Mouse (Mus musculus) forebrain, embryonic 11.5 days (tissue): ENCODE results near the gene Mum1l1. TPM values are rescaled to one million over a fixed set of nuclear protein-coding genes. Genes with fewer than 3 reads are reported as not detected.

Source experiments
- ATAC-seq: fragments of 200-750 bp; cut with Nextera tagmentation; replicated peaks from 2 replicates; pipeline ENCODE4 v1.8.0; 2017; ENCODE audit warnings: moderate TSS enrichment; ENCODE audit not compliant: low FRiP score
- DNase-seq: peaks from one replicate; pipeline ENCODE4 v3.0.0-alpha.2; 2017; ENCODE audit warnings: low spot score
- H3K27ac ChIP-seq: fragments of 300-500 bp; sonication (generic); 2 replicates; pipeline ENCODE4 v1.5.1; 2014; ENCODE audit warnings: low read depth, low read length
- H3K27me3 ChIP-seq: fragments of 300-500 bp; sonication (generic); 2 replicates; pipeline ENCODE4 v1.6.1; 2014; ENCODE audit warnings: mild to moderate bottlenecking, low read length, mixed read lengths; ENCODE audit not compliant: control insufficient read depth, insufficient read depth
- H3K36me3 ChIP-seq: fragments of 300-500 bp; sonication (generic); 2 replicates; pipeline ENCODE4 v1.6.1; 2014; ENCODE audit warnings: mild to moderate bottlenecking, low read length, moderate library complexity, mixed read lengths; ENCODE audit not compliant: control insufficient read depth, insufficient read depth
- H3K4me1 ChIP-seq: fragments of 300-500 bp; sonication (generic); replicated peaks from 2 replicates; pipeline ENCODE4 v1.6.1; 2014; ENCODE audit warnings: low read length, mixed read lengths; ENCODE audit not compliant: control insufficient read depth, insufficient read depth
- H3K4me2 ChIP-seq: fragments of 300-500 bp; sonication (generic); 2 replicates; pipeline ENCODE4 v1.6.1; 2014; ENCODE audit warnings: low read depth, mild to moderate bottlenecking, low read length, moderate library complexity, mixed read lengths; ENCODE audit not compliant: severe bottlenecking
- H3K4me3 ChIP-seq: fragments of 300-500 bp; sonication (generic); 2 replicates; pipeline ENCODE4 v1.5.1; 2014; ENCODE audit warnings: low read depth, low read length
- H3K9ac ChIP-seq: fragments of 300-500 bp; sonication (generic); 2 replicates; pipeline ENCODE4 v1.6.1; 2014; ENCODE audit warnings: low read length
- H3K9me3 ChIP-seq: fragments of 300-500 bp; sonication (generic); 2 replicates; pipeline ENCODE4 v1.6.1; 2016; ENCODE audit warnings: low read length, mixed read lengths; ENCODE audit not compliant: control insufficient read depth
- WGBS: fragments of 180-500 bp; shearing (Covaris S2); extraction: QIAGEN DNeasy Blood & Tissue Kit; methylation state at CpG from one replicate; pipeline ENCODE4 v1.1.7; 2014; 5-methylcytosine and 5-hydroxymethylcytosine counted together
- polyA plus RNA-seq: library from polyadenylated mRNA; unstranded; fragments of >200 nt; fragmentation: Nextera tagmentation; extraction: Ambion mirVana; gene quantifications from 2 replicates; pipeline ENCODE4 v1.2.1, GENCODE M21; 2014

Gene Mum1l1
- polyA plus RNA-seq, 1 experiment from 2014 or later, result 21.7 TPM

GRCm38 (mm10) chrX:139217776-139218175, 7.9 kb downstream of the Mum1l1 start:
- H3K27ac ChIP-seq, result no peak overlapping the region
- WGBS, result 54% methylated on average over 10 of the region's 10 CpGs

GRCm38 (mm10) chrX:139219017-139219416, 9.2 kb downstream of the Mum1l1 start:
- no peak overlapping the region for H3K27ac ChIP-seq
- no peaks in the 10 kb centered on the region for H3K4me1 ChIP-seq
- H3K9ac ChIP-seq, result no peak overlapping the region
- DNase-seq, result peak; percentile 52
- H3K36me3 ChIP-seq, result no peaks in the 10 kb centered on the region
- no peaks in the 10 kb centered on the region for H3K27me3 ChIP-seq
- H3K9me3 ChIP-seq, result no peaks in the 10 kb centered on the region
- no peak overlapping the region for H3K4me2 ChIP-seq
- no peak overlapping the region for H3K4me3 ChIP-seq
- 38% methylated on average over 2 of the region's 2 CpGs for WGBS
- no peak; the same call in 1 of the 2 replicates for ATAC-seq

More at GRCm38 (mm10) chrX:139217776-139218175, 7.9 kb downstream of the Mum1l1 start:
- Histone ChIP-seq H3K9me3 (no peaks in the 10 kb centered on the region), H3K27me3 (no peaks in the 10 kb centered on the region), H3K4me2 (peak overlapping the region; percentile 48), H3K9ac (peak overlapping the region; percentile 35; the same call in 1 of the 2 replicates), H3K4me1 (no peaks in the 10 kb centered on the region), H3K4me3 (peak overlapping the region; percentile 31; the same call in 1 of the 2 replicates), H3K36me3 (no peaks in the 10 kb centered on the region)
- ATAC-seq, result no peak
- DNase-seq, result no peak

- DNase-seq (no peak), ATAC-seq (no peak)
- Histone ChIP-seq H3K9ac (no peak overlapping the region), H3K36me3 (no peaks in the 10 kb centered on the region), H3K4me3 (no peak overlapping the region), H3K4me2 (no peak overlapping the region), H3K27me3 (no peaks in the 10 kb centered on the region), H3K4me1 (no peaks in the 10 kb centered on the region), H3K9me3 (no peaks in the 10 kb centered on the region), H3K27ac (no peak overlapping the region)
- WGBS, result 81% methylated on average over 4 of the region's 4 CpGs
These were observed 11.0 kb downstream of the Mum1l1 start for GRCm38 (mm10) chrX:139220830-139221229.

GRCm38 (mm10) chrX:139221893-139222292, 12.1 kb downstream of the Mum1l1 start:
- H3K27ac ChIP-seq, result no peak overlapping the region

DNA sequence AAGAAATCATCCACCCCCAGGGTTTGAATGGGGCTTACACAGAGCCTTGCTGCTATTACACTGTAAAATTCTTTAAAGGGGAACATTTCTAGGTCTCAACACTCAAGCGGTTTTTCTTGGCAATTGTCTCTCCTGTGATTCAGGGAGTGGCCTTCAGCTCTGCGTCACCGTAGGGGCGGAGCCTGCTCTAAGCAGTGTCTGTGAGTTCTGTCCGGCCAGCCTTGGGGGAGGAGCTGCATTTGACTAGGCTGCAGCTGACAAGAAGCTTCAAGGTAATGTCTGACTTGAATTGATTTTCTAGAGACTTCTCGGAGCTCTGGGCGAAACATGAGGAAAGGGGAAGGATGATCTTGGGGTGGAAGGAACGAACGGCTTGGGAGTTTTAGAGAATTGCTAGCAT, 21.3 kb downstream of the Mum1l1 start:
- Histone ChIP-seq H3K4me2 (no peak overlapping the region), H3K9me3 (no peaks in the 10 kb centered on the region), H3K9ac (no peak overlapping the region), H3K36me3 (no peaks in the 10 kb centered on the region), H3K4me3 (no peak overlapping the region), H3K4me1 (no peaks in the 10 kb centered on the region), H3K27me3 (no peaks in the 10 kb centered on the region), H3K27ac (no peak overlapping the region)
- DNase-seq (peak; percentile 68), ATAC-seq (peak; percentile 93)
- 34% methylated on average over 9 of the region's 9 CpGs for WGBS

More at GRCm38 (mm10) chrX:139221893-139222292, 12.1 kb downstream of the Mum1l1 start:
- WGBS, result 85% methylated on average over 3 of the region's 3 CpGs
- H3K36me3 ChIP-seq, result no peaks in the 10 kb centered on the region
- no peak for DNase-seq
- no peaks in the 10 kb centered on the region for H3K9me3 ChIP-seq
- no peaks in the 10 kb centered on the region for H3K4me1 ChIP-seq
- H3K27me3 ChIP-seq, result no peaks in the 10 kb centered on the region
- no peak for ATAC-seq
- no peak overlapping the region for H3K4me3 ChIP-seq
- H3K4me2 ChIP-seq, result no peak overlapping the region
- H3K9ac ChIP-seq, result no peak overlapping the region

- Histone ChIP-seq H3K9me3 (no peaks in the 10 kb centered on the region), H3K27me3 (no peaks in the 10 kb centered on the region), H3K4me3 (no peak overlapping the region), H3K27ac (no peak overlapping the region), H3K4me1 (no peaks in the 10 kb centered on the region), H3K9ac (no peak overlapping the region), H3K36me3 (no peaks in the 10 kb centered on the region), H3K4me2 (no peak overlapping the region)
- DNase-seq (no peak), ATAC-seq (no peak)
- WGBS, result 76% methylated on average over 3 of the region's 3 CpGs
These were observed 37.5 kb downstream of the Mum1l1 start for GRCm38 (mm10) chrX:139247294-139247693.

DNA sequence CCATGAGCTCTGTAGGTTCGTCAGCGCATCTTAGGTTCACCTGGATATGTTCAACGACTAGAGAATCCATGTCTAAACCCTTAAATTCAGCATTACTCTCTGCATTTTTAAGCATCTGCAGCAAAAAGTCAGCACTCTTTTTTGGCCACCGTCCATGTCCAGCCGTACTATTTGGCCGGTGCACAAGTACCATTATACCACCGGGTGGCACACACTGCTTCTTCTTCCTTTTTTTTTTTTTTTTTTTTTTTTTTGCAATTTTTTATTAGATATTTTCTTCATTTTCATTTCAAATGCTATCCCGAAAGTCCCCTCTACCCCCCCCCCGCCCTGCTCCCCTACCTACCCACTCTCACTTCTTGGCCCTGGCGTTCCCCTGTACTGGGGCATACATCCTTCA, 47.2 kb downstream of the Mum1l1 start:
- 89% methylated on average over 10 of the region's 10 CpGs for WGBS
- Histone ChIP-seq H3K27ac (no peak overlapping the region), H3K9me3 (no peaks in the 10 kb centered on the region), H3K4me2 (no peak overlapping the region), H3K4me1 (no peaks in the 10 kb centered on the region), H3K36me3 (no peaks in the 10 kb centered on the region), H3K9ac (no peak overlapping the region), H3K27me3 (no peaks in the 10 kb centered on the region), H3K4me3 (no peak overlapping the region)
- DNase-seq, result no peak
- no peak for ATAC-seq

- no peaks in the 10 kb centered on the region for H3K9me3 ChIP-seq
- no peak overlapping the region for H3K4me2 ChIP-seq
- H3K9ac ChIP-seq, result no peak overlapping the region
- H3K36me3 ChIP-seq, result no peaks in the 10 kb centered on the region
- H3K4me1 ChIP-seq, result no peaks in the 10 kb centered on the region
- H3K4me3 ChIP-seq, result no peak overlapping the region
- no peaks in the 10 kb centered on the region for H3K27me3 ChIP-seq
- ATAC-seq (no peak), DNase-seq (no peak)
- WGBS, result 89% methylated on average over 4 of the region's 4 CpGs
- H3K27ac ChIP-seq, result no peak overlapping the region
These were observed 72.1 kb downstream of the Mum1l1 start for GRCm38 (mm10) chrX:139281966-139282365.
